Mouse (Mus musculus) spleen, adult 2 months (tissue): ENCODE measurements around the gene Prkn.

Experiments
- CTCF ChIP-seq: fragments of 200-500 bp; IDR thresholded peaks from 2 replicates; pipeline ENCODE4 v1.5.1; 2011; ENCODE audit warnings: mild to moderate bottlenecking, inconsistent platforms; ENCODE audit not compliant: insufficient read depth, insufficient read length, insufficient replicate concordance; ENCODE audit errors: extremely low read depth
- POLR2A ChIP-seq: fragments of 200-500 bp; IDR thresholded peaks from 2 replicates; pipeline ENCODE4 v1.6.1; 2011; ENCODE audit warnings: low read depth, low read length, inconsistent platforms

- TF ChIP-seq CTCF, result no peak
- no peak for TF ChIP-seq POLR2A
Measured at GRCm38 (mm10) chr17:11955317-11955716, 1115.1 kb downstream of the Prkn start.
